Mouse (Mus musculus) Patski (cell line): ENCODE measurements around the gene Stxbp2. TPM values are rescaled to one million over a fixed set of nuclear protein-coding genes. Genes with fewer than 3 reads are reported as not detected.
"Not testable (repeated sequence)": the region's sequence is repeated elsewhere in the genome, so short reads cannot be mapped to it uniquely, and the experiment has no call there.

ENCODE experiments used
- ATAC-seq: fragments of 100-300 bp; one replicate; pipeline ENCODE4 v1.8.0; 2021
- CTCF ChIA-PET: fragments of 350-600 bp; sonication (Branson Sonifier 250); formaldehyde crosslinking; loops from one replicate; lab custom pipeline; 2022; ENCODE audit warnings: inconsistent platforms; lab: Charles Lee
- POLR2A ChIA-PET: fragments of 350-600 bp; sonication (Branson Sonifier 250); formaldehyde crosslinking; loops from one replicate; lab custom pipeline; 2022; ENCODE audit warnings: antibody characterized with exemption, inconsistent platforms; lab: Charles Lee
- DNase-seq: peaks from one replicate; pipeline ENCODE4 v3.0.0-alpha.2; 2011; ENCODE audit warnings: low read depth, low spot score
- H3K27me3 ChIP-seq: fragments of 371-371 bp; one replicate; pipeline ENCODE4 v1.5.1; 2021
- CTCF ChIP-seq: fragments of 100-300 bp; IDR thresholded peaks from one replicate; pipeline ENCODE4 v1.5.1; 2021
- in situ Hi-C: fragments of 300-500 bp; cut with MboI; formaldehyde crosslinking; loops from 3 replicates; pipeline ENCODE4 v1.11.1; 2018; ENCODE audit warnings: low pct_unique_long_range_greater_than_20kb, mixed read lengths
- polyA plus RNA-seq: library from polyadenylated mRNA; unstranded; gene quantifications from one replicate; pipeline ENCODE4 v1.2.3, GENCODE M21; 2021

Stxbp2 gene
- 156 TPM for polyA plus RNA-seq

- CTCF ChIA-PET, result interaction anchor here (1.1 to 6.4 kb wide), 4 partner anchors 10 to 45 kb away, joined by 4 to 41 read pairs (median 12); partner anchors contain the start of genes Fcor and Trappc5
- POLR2A ChIA-PET, result interaction anchor here (1.0 to 1.6 kb wide), 3 partner anchors 15 to 34 kb away, joined by 3 read pairs; partner anchors contain the start of gene Mcemp1
- H3K27me3 ChIP-seq, result no peaks in the 10 kb centered on the region
- no peak for DNase-seq
- peak; percentile 91 for ATAC-seq
- TF ChIP-seq CTCF, result no peak
- in situ Hi-C loops, result no loop called here
Observed at GRCm38 (mm10) chr8:3630647-3631477, at the start of gene Stxbp2. TSS of gene Stxbp2 (plus strand) at chr8:3630955.

DNA sequence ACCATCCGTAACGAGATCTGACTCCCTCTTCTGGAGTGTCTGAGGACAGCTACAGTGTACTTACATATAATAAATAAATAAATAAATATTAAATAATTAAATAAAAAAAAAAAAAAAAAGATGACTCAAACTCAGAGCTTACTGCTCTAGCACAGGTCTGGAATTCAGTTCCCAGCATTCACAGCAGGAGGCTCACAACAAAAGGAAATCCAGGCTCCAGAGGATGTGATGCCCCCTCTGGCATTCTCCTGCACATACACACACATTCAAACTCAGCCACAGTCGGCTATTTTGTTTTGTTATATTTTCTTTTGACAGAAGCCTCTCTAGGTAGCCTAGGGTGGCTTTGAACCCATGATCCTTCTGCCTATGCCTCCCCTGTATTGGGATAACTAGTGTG is 48.8 kb upstream of the Stxbp2 start:
- POLR2A ChIA-PET, in situ Hi-C loops: not testable (repeated sequence)

DNA sequence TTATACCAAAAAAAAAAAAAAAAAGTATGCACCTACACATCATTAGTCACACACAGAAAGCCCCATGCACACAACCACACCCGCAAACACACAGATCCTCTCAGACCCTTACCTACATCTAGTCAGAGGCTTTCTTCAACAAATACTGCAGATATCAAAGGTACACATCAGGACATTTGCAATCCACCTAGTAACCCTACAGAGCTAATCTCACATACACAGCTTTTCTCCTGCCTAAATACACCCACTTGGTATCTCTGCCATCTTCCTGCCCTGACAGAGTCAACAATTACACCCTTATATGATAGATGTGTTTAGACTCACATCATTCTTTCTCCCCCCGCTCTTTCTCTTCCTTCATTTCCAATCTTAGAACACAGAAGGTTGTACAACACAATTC is 44.3 kb upstream of the Stxbp2 start:
- ATAC-seq, result no peak
- no peak for TF ChIP-seq CTCF
- no peak for DNase-seq
- in situ Hi-C loops, result no loop called here
- ChIA-PET POLR2A (no interaction called here), CTCF (interaction anchor here (1.4 kb wide), 1 partner anchor 86 kb away, joined by 3 read pairs; the partner anchor contains the start of gene Fcor)
- no peaks in the 10 kb centered on the region for H3K27me3 ChIP-seq

More for the DNA sequence above, 48.8 kb upstream of the Stxbp2 start:
- DNase-seq, H3K27me3 ChIP-seq, ATAC-seq: not testable (repeated sequence)
- CTCF ChIA-PET, result interaction anchor here (1.2 to 1.3 kb wide), 2 partner anchors 23 to 28 kb away, joined by 3 to 6 read pairs; no protein-coding TSS in a partner anchor

GRCm38 (mm10) chr8:3586993-3587390 is 43.8 kb upstream of the Stxbp2 start, which contains the start of gene Camsap3:
TSS of gene Camsap3 (plus strand) at chr8:3587293.
- ChIA-PET CTCF (interaction anchor here (1.4 kb wide), 1 partner anchor 86 kb away, joined by 3 read pairs; the partner anchor contains the start of gene Fcor), POLR2A (interaction anchor here (1.3 kb wide), 1 partner anchor 13 kb away, joined by 3 read pairs; no protein-coding TSS in a partner anchor)
- no peaks in the 10 kb centered on the region for H3K27me3 ChIP-seq
- no peak for TF ChIP-seq CTCF
- DNase-seq (no peak), ATAC-seq (no peak)
- in situ Hi-C loops, result no loop called here

GRCm38 (mm10) chr8:3587391-3588257 is 43.1 kb upstream of the Stxbp2 start:
- TF ChIP-seq CTCF, result no peak
- CTCF ChIA-PET, result interaction anchor here (1.4 kb wide), 1 partner anchor 85 kb away, joined by 3 read pairs; the partner anchor contains the start of gene Fcor
- POLR2A ChIA-PET, result interaction anchor here (1.3 kb wide), 1 partner anchor 12 kb away, joined by 3 read pairs; no protein-coding TSS in a partner anchor

GRCm38 (mm10) chr8:3588258-3588633 is 42.5 kb upstream of the Stxbp2 start:
- POLR2A ChIA-PET, result interaction anchor here (1.3 kb wide), 1 partner anchor 11 kb away, joined by 3 read pairs; no protein-coding TSS in a partner anchor
- no peak for TF ChIP-seq CTCF
- CTCF ChIA-PET, result no interaction called here
- DNase-seq (no peak), ATAC-seq (peak; percentile 26)
- in situ Hi-C loops, result no loop called here
- H3K27me3 ChIP-seq, result no peaks in the 10 kb centered on the region

More at GRCm38 (mm10) chr8:3587391-3588257, 43.1 kb upstream of the Stxbp2 start:
- no peaks in the 10 kb centered on the region for H3K27me3 ChIP-seq
- ATAC-seq, result peak; percentile 73
- DNase-seq, result no peak
- in situ Hi-C loops, result no loop called here

GRCm38 (mm10) chr8:3593470-3593869 is 37.3 kb upstream of the Stxbp2 start:
- in situ Hi-C loops, result no loop called here
- DNase-seq, result no peak
- POLR2A ChIA-PET, result no interaction called here
- H3K27me3 ChIP-seq, result no peaks in the 10 kb centered on the region
- CTCF ChIA-PET, result no interaction called here
- ATAC-seq, result no peak
- TF ChIP-seq CTCF, result no peak

GRCm38 (mm10) chr8:3594466-3594865 is 36.3 kb upstream of the Stxbp2 start:
- ChIA-PET POLR2A (no interaction called here), CTCF (no interaction called here)
- TF ChIP-seq CTCF, result no peak
- in situ Hi-C loops, result no loop called here
- no peak for ATAC-seq
- no peak for DNase-seq
- H3K27me3 ChIP-seq, result no peaks in the 10 kb centered on the region

- ChIA-PET CTCF (interaction anchor here (1.2 to 1.7 kb wide), 4 partner anchors 10 to 30 kb away, joined by 3 read pairs; no protein-coding TSS in a partner anchor), POLR2A (no interaction called here)
- H3K27me3 ChIP-seq, result no peaks in the 10 kb centered on the region
- no peak for TF ChIP-seq CTCF
- ATAC-seq, result no peak
- DNase-seq, result no peak
- in situ Hi-C loops, result no loop called here
Observed at GRCm38 (mm10) chr8:3598054-3598453, 32.7 kb upstream of the Stxbp2 start.

- CTCF ChIA-PET, result interaction anchor here (2.0 kb wide), 1 partner anchor 11 kb away, joined by 8 read pairs; no protein-coding TSS in a partner anchor
- no peak for DNase-seq
- in situ Hi-C loops, result no loop called here
- TF ChIP-seq CTCF, result no peak
- ATAC-seq, result no peak
- no peaks in the 10 kb centered on the region for H3K27me3 ChIP-seq
- POLR2A ChIA-PET, result interaction anchor here (0.6 kb wide), 1 partner anchor 11 kb away, joined by 3 read pairs; no protein-coding TSS in a partner anchor
Observed at GRCm38 (mm10) chr8:3599219-3599618, 31.5 kb upstream of the Stxbp2 start.
